Mouse (Mus musculus) heart, adult 2 months (tissue): ENCODE results near the gene Tnfrsf25.

Experiments
- CTCF ChIP-seq: fragments of 200-600 bp; IDR thresholded peaks from 2 replicates; pipeline ENCODE4 v1.8.1; 2022; ENCODE audit warnings: antibody characterized with exemption, mild to moderate bottlenecking, moderate library complexity
- POLR2A ChIP-seq: fragments of 200-500 bp; IDR thresholded peaks from 2 replicates; pipeline ENCODE4 v1.6.1; 2011; ENCODE audit warnings: mild to moderate bottlenecking, low read depth, low read length, control low read depth; ENCODE audit not compliant: insufficient read depth

GRCm38 (mm10) chr4:152108673-152109072 lies 7.1 kb upstream of the Tnfrsf25 start:
- no peak for TF ChIP-seq CTCF
- TF ChIP-seq POLR2A: no peak
